9 mouse cellular contexts compared by ENCODE assay signal in genomic region chr17:37083327-37083726, GRCm38 (mm10). TPM values are rescaled to one million over a fixed set of nuclear protein-coding genes. Genes with fewer than 3 reads are reported as not detected.
A peak's percentile ranks its signal among the peaks of the same experiment; 100 is the strongest.
DNase-seq lines count a peak whose midpoint lies in the region; ATAC-seq and TF ChIP-seq lines count a peak whose summit lies in the region.
"Had no signal": no experiment of that assay in that cellular context is flagged by ENCODE, and none has a peak within 500 bp of the region (broad histone marks: within the 10 kb centered on the region; RNA-seq: fewer than 3 reads in every experiment).

No protein-coding gene starts in this region.

- no peaks in the 10 kb centered on the region for H3K4me1 ChIP-seq in bone marrow macrophage, adult 2 months (ENCODE audit: control insufficient read depth, insufficient read depth, low read length)
- peaks cover 16% of the 10 kb centered on the region for H3K4me1 ChIP-seq in forebrain, embryonic 16.5 days (replicated peaks; ENCODE audit: control insufficient read depth, insufficient read depth, low read length)
- H3K4me1 ChIP-seq in hindbrain, postnatal 0 days (ENCODE audit: insufficient read depth, low read length), result no peaks in the 10 kb centered on the region; the same call in none of the 2 replicates
- H3K4me1 ChIP-seq in liver, embryonic 12.5 days, result no peaks in the 10 kb centered on the region
- H3K4me1 ChIP-seq in neural tube, embryonic 11.5 days (ENCODE audit: control insufficient read depth, insufficient read depth, low read length), result peaks cover 12% of the 10 kb centered on the region

- no peaks in the 10 kb centered on the region for H3K9me3 ChIP-seq in forebrain, embryonic 16.5 days (ENCODE audit: control insufficient read depth, low read length)
- no peaks in the 10 kb centered on the region for H3K9me3 ChIP-seq in hindbrain, postnatal 0 days (ENCODE audit: low read length)
- H3K9me3 ChIP-seq in liver, embryonic 12.5 days (replicated peaks), result no peaks in the 10 kb centered on the region
- no peaks in the 10 kb centered on the region for H3K9me3 ChIP-seq in neural tube, embryonic 11.5 days (ENCODE audit: control insufficient read depth, low read length)

- no peak overlapping the region for H3K27ac ChIP-seq in bone marrow macrophage, adult 2 months (ENCODE audit: insufficient read depth, low read depth, low read length)
- no peak overlapping the region for H3K27ac ChIP-seq in forebrain, embryonic 16.5 days (ENCODE audit: low read length)
- no peak overlapping the region for H3K27ac ChIP-seq in hindbrain, postnatal 0 days
- H3K27ac ChIP-seq in liver, embryonic 12.5 days, result no peak overlapping the region
- H3K27ac ChIP-seq in neural tube, embryonic 11.5 days (ENCODE audit: low read depth, low read length), result no peak overlapping the region

- peak; percentile 33; the same call in 1 of the 2 replicates for TF ChIP-seq CTCF in bone marrow macrophage, adult 2 months (IDR thresholded peaks at IDR 0.05; ENCODE audit: low read depth, low read length)
- TF ChIP-seq CTCF in hindbrain, postnatal 0 days (IDR thresholded peaks at IDR 0.05; ENCODE audit: low read depth), result peak; percentile 92

- 7% methylated on average over 8 of the region's 8 CpGs for WGBS in forebrain, embryonic 16.5 days
- WGBS in hindbrain, postnatal 0 days, result 5% methylated on average over 8 of the region's 8 CpGs
- WGBS in liver, embryonic 12.5 days (ENCODE audit: insufficient replicate concordance), result 5% methylated on average over 8 of the region's 8 CpGs
- WGBS in neural tube, embryonic 11.5 days, result 6% methylated on average over 8 of the region's 8 CpGs

- peak; percentile 56 for ATAC-seq in forebrain, embryonic 16.5 days
- ATAC-seq in hindbrain, postnatal 0 days, result peak; percentile 73
- 0 out of 2 replicates have a peak, but pooled peaks have one; percentile 37 for ATAC-seq in liver, embryonic 12.5 days
- no peak for ATAC-seq in neural tube, embryonic 11.5 days (ENCODE audit: insufficient read depth, low FRiP score, low TSS enrichment)

- no peak overlapping the region for H3K4me3 ChIP-seq in bone marrow macrophage, adult 2 months (ENCODE audit: insufficient read depth, low read length)
- no peak overlapping the region for H3K4me3 ChIP-seq in forebrain, embryonic 16.5 days (replicated peaks; ENCODE audit: low read length)
- no peak overlapping the region for H3K4me3 ChIP-seq in hindbrain, postnatal 0 days (ENCODE audit: low read length)
- no peak overlapping the region for H3K4me3 ChIP-seq in liver, embryonic 12.5 days
- H3K4me3 ChIP-seq in neural tube, embryonic 11.5 days (ENCODE audit: low read depth, low read length), result no peak overlapping the region

- no peaks in the 10 kb centered on the region for H3K36me3 ChIP-seq in forebrain, embryonic 16.5 days (ENCODE audit: control insufficient read depth, insufficient read depth)
- H3K36me3 ChIP-seq in hindbrain, postnatal 0 days (ENCODE audit: insufficient read depth, low read length), result no peaks in the 10 kb centered on the region
- H3K36me3 ChIP-seq in liver, embryonic 12.5 days, result no peaks in the 10 kb centered on the region
- H3K36me3 ChIP-seq in neural tube, embryonic 11.5 days (ENCODE audit: control insufficient read depth, insufficient read depth, low read length), result no peaks in the 10 kb centered on the region

- no peak overlapping the region for H3K4me2 ChIP-seq in forebrain, embryonic 16.5 days (ENCODE audit: low read length)
- H3K4me2 ChIP-seq in hindbrain, postnatal 0 days (ENCODE audit: low read depth, low read length), result no peak overlapping the region
- no peak overlapping the region for H3K4me2 ChIP-seq in liver, embryonic 12.5 days
- no peak overlapping the region for H3K4me2 ChIP-seq in neural tube, embryonic 11.5 days (ENCODE audit: low read depth)

- no peak for TF ChIP-seq POLR2A in bone marrow macrophage, adult 2 months (IDR thresholded peaks at IDR 0.05; ENCODE audit: borderline replicate concordance, low read depth, low read length)

- no peak overlapping the region for H3K9ac ChIP-seq in forebrain, embryonic 16.5 days (replicated peaks; ENCODE audit: low read depth, low read length)
- H3K9ac ChIP-seq in hindbrain, postnatal 0 days (replicated peaks; ENCODE audit: low read length), result no peak overlapping the region
- H3K9ac ChIP-seq in liver, embryonic 12.5 days, result no peak overlapping the region
- H3K9ac ChIP-seq in neural tube, embryonic 11.5 days (ENCODE audit: low read length), result no peak overlapping the region

- peak; percentile 58 for DNase-seq in urinary bladder, postnatal 25 days (ENCODE audit: low spot score)
- DNase-seq in urinary bladder, postnatal 10 days (ENCODE audit: low spot score), result no peak
- peak; percentile 87 for DNase-seq in hindbrain, postnatal 0 days (ENCODE audit: low spot score)
- DNase-seq in neural tube, embryonic 11.5 days (ENCODE audit: low spot score), result peak; percentile 81
- DNase-seq in yolk sac, embryonic 10.5 days (ENCODE audit: low spot score), result peak; percentile 73

- no peaks in the 10 kb centered on the region for H3K27me3 ChIP-seq in forebrain, embryonic 16.5 days (replicated peaks; ENCODE audit: control insufficient read depth, insufficient read depth, low read length)
- no peaks in the 10 kb centered on the region for H3K27me3 ChIP-seq in hindbrain, postnatal 0 days (ENCODE audit: insufficient read depth, low read length)
- no peaks in the 10 kb centered on the region for H3K27me3 ChIP-seq in liver, embryonic 12.5 days (replicated peaks)
- no peaks in the 10 kb centered on the region for H3K27me3 ChIP-seq in neural tube, embryonic 11.5 days (ENCODE audit: control insufficient read depth, insufficient read depth, low read length)

RNA-seq across cellular contexts. Expression of gene Olfr90, which starts 5.0 kb away (rescaled TPM):
- polyA plus RNA-seq in bone marrow macrophage, adult 2 months (2012; ENCODE audit: insufficient read depth, insufficient read length, missing spikeins), result not detected in 2 replicates
- polyA plus RNA-seq in forebrain, embryonic 16.5 days (2015; fragmentation: Nextera tagmentation; extraction: Ambion mirVana), result not detected in 2 replicates
- total RNA-seq in hindbrain, postnatal 0 days (2014; rRNA removed), result not detected in 2 replicates
- polyA plus RNA-seq in hindbrain, postnatal 0 days (2015; fragmentation: Nextera tagmentation; extraction: Ambion mirVana), result not detected in 2 replicates
- not detected in 2 replicates for polyA plus RNA-seq in liver, embryonic 12.5 days (2016; fragmentation: Nextera tagmentation; extraction: Ambion mirVana)
- not detected in 2 replicates for polyA plus RNA-seq in neural tube, embryonic 11.5 days (2014; fragmentation: Nextera tagmentation; extraction: Ambion mirVana)

RNA-seq across cellular contexts. Expression of gene Olfr91, which starts 14.8 kb away (rescaled TPM):
- not detected in 2 replicates for polyA plus RNA-seq in bone marrow macrophage, adult 2 months (2012; ENCODE audit: insufficient read depth, insufficient read length, missing spikeins)
- not detected in 2 replicates for polyA plus RNA-seq in forebrain, embryonic 16.5 days (2015; fragmentation: Nextera tagmentation; extraction: Ambion mirVana)
- not detected in 2 replicates for total RNA-seq in hindbrain, postnatal 0 days (2014; rRNA removed)
- 0.06 TPM in 1 of 2 replicates, not detected in the other for polyA plus RNA-seq in hindbrain, postnatal 0 days (2015; fragmentation: Nextera tagmentation; extraction: Ambion mirVana)
- not detected in 2 replicates for polyA plus RNA-seq in liver, embryonic 12.5 days (2016; fragmentation: Nextera tagmentation; extraction: Ambion mirVana)
- polyA plus RNA-seq in neural tube, embryonic 11.5 days (2014; fragmentation: Nextera tagmentation; extraction: Ambion mirVana), result not detected in 2 replicates
- total RNA-seq: layer of hippocampus, postnatal 25 days had no signal

RNA-seq across cellular contexts. Expression of gene Olfr92, which starts 36.6 kb away (rescaled TPM):
- polyA plus RNA-seq in bone marrow macrophage, adult 2 months (2012; ENCODE audit: insufficient read depth, insufficient read length, missing spikeins), result not detected in 2 replicates
- not detected in 2 replicates for polyA plus RNA-seq in forebrain, embryonic 16.5 days (2015; fragmentation: Nextera tagmentation; extraction: Ambion mirVana)
- not detected in 2 replicates for total RNA-seq in hindbrain, postnatal 0 days (2014; rRNA removed)
- not detected in 2 replicates for polyA plus RNA-seq in hindbrain, postnatal 0 days (2015; fragmentation: Nextera tagmentation; extraction: Ambion mirVana)
- polyA plus RNA-seq in liver, embryonic 12.5 days (2016; fragmentation: Nextera tagmentation; extraction: Ambion mirVana), result not detected in 2 replicates
- not detected in 2 replicates for polyA plus RNA-seq in neural tube, embryonic 11.5 days (2014; fragmentation: Nextera tagmentation; extraction: Ambion mirVana)
- total RNA-seq: layer of hippocampus, postnatal 25 days had no signal

RNA-seq across cellular contexts. Expression of gene Gabbr1, which starts 37.6 kb away (rescaled TPM):
- polyA plus RNA-seq in bone marrow macrophage, adult 2 months (2012; ENCODE audit: insufficient read depth, insufficient read length, missing spikeins), result 0.90 and 1.0 TPM in 2 replicates
- 46.0 and 58.6 TPM in 2 replicates for polyA plus RNA-seq in forebrain, embryonic 16.5 days (2015; fragmentation: Nextera tagmentation; extraction: Ambion mirVana)
- 519 and 527 TPM in 2 replicates for total RNA-seq in hindbrain, postnatal 0 days (2014; rRNA removed)
- 93.4 and 98.3 TPM in 2 replicates for polyA plus RNA-seq in hindbrain, postnatal 0 days (2015; fragmentation: Nextera tagmentation; extraction: Ambion mirVana)
- 1.1 and 1.6 TPM in 2 replicates for polyA plus RNA-seq in liver, embryonic 12.5 days (2016; fragmentation: Nextera tagmentation; extraction: Ambion mirVana)
- polyA plus RNA-seq in neural tube, embryonic 11.5 days (2014; fragmentation: Nextera tagmentation; extraction: Ambion mirVana), result 21.3 and 22.7 TPM in 2 replicates
